Mouse (Mus musculus): ENCODE data around the gene Dyrk1b. TPM values are rescaled to one million over a fixed set of nuclear protein-coding genes. Genes with fewer than 3 reads are reported as not detected.
"Not testable (repeated sequence)": the region's sequence is repeated elsewhere in the genome, so short reads cannot be mapped to it uniquely, and the experiment has no call there.

The Dyrk1b gene
- 14.0 and 14.3 TPM in 2 replicates for polyA plus RNA-seq (2015; fragmentation: Nextera tagmentation; extraction: Ambion mirVana)

DNA sequence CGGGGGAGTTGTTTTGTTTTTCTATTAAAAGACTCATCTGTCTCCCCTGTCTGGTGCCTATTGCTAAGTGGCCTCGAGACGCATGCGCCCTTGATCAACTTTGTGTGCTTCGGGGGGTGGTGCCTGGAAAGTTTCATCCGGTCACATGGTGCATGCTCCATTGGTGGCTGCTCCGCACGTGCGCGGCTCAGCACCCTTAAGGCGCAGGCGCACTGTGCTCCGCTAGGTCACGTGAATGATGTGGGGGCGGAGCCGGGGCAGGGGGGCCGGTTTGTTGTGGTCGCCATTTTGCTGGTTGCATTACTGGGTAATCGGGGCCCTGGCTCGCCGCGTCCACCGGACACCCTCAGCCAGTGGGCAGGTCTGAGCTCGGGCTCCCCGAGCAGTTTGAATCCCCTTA, at the start of gene Dyrk1b:
Gene Dyrk1b (plus strand): TSS at position 242 of the 400 bp plus-strand sequence.
- ATAC-seq: peak; percentile 92
- H3K27me3 ChIP-seq: no peaks in the 10 kb centered on the region
- no peaks in the 10 kb centered on the region for H3K9me3 ChIP-seq (replicated peaks)
- peaks cover 13% of the 10 kb centered on the region for H3K4me1 ChIP-seq
- under 1% methylated on average over 25 of the region's 25 CpGs for WGBS
- peak within 1 kb of the TSS; percentile 96 for H3K27ac ChIP-seq
- H3K36me3 ChIP-seq (ENCODE audit: poor library complexity, severe bottlenecking): peaks cover 70% of the 10 kb centered on the region
- peak within 1 kb of the TSS; percentile 99 for H3K4me3 ChIP-seq
- peak within 1 kb of the TSS; percentile 94 for H3K9ac ChIP-seq
- peak within 1 kb of the TSS; percentile 88 for H3K4me2 ChIP-seq

DNA sequence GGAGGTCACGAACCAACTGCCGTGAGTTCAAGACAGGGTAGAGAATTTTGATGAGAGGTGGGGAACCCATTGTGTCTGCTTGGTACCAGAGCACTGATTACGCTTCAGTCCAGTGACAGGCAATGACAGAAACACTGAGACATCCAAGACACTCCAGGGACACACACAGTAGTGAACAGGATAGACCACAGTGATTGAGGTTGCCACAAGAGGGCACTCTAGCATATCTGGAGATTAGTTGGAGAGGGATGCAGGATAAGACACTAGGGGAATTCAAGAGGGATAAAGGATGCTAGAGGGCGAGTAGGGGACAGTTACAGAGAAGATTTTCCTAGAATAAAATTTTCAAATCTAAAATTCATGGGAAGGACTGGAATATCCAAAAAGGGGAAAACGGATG, 41.7 kb upstream of the Dyrk1b start:
- no peak overlapping the region for H3K4me2 ChIP-seq
- H3K4me1 ChIP-seq: no peaks in the 10 kb centered on the region
- H3K9me3 ChIP-seq (replicated peaks): no peaks in the 10 kb centered on the region
- ATAC-seq: no peak
- H3K27me3 ChIP-seq: no peaks in the 10 kb centered on the region
- no peak overlapping the region for H3K9ac ChIP-seq
- H3K4me3 ChIP-seq: no peak overlapping the region
- no peaks in the 10 kb centered on the region for H3K36me3 ChIP-seq (ENCODE audit: poor library complexity, severe bottlenecking)
- WGBS: 64% methylated on average over 5 of the region's 5 CpGs
- H3K27ac ChIP-seq: no peak overlapping the region

DNA sequence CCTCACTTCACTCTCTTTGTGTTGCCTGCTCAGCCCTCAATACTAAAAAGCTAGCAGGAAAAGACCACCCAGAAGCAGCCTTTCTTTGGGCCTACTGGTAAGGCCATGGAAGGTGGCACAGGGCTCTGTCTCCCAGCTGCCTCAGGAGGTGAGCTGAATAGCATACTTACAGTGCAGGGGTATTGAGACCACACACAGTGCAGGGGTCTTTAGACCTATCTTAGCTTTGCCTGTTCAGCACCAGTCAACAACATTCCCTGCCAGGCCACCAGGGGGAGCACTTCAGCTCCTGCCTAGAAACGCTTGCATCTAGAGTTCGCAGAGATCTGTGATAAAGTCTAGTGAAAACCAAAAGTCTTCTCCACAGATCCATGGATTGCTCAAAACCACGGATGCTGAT, 31.0 kb upstream of the Dyrk1b start:
- Histone ChIP-seq H3K36me3 (ENCODE audit: poor library complexity, severe bottlenecking) (no peaks in the 10 kb centered on the region), H3K4me1 (peaks cover 8% of the 10 kb centered on the region; the same call in 1 of the 2 replicates), H3K4me2 (no peak overlapping the region), H3K4me3 (no peak overlapping the region), H3K9me3 (replicated peaks) (no peaks in the 10 kb centered on the region), H3K27ac (no peak overlapping the region), H3K27me3 (peaks cover 10% of the 10 kb centered on the region), H3K9ac (no peak overlapping the region)
- peak; percentile 61; the same call in 1 of the 2 replicates for ATAC-seq
- WGBS: 21% methylated on average over 3 of the region's 3 CpGs

DNA sequence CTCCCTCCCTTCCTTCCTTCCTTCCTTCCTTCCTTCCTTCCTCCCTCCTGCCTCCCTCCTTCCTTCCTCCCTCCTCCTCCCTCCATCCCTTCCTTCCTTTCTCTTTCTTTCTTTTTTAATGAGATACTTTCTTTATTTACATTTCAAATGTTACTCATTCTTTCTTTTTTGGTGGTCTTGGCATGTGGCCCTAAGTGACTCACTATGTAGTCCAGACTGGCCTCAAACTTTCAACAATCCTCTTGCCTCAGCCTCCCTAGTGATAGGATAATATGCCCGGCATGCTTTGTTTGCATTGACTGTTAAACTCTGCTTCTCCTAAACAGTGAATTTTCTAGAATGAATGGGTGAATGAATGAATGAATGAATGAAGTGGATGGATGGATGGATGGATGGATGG, 29.4 kb upstream of the Dyrk1b start:
- H3K4me1 ChIP-seq: peaks cover 8% of the 10 kb centered on the region; the same call in 1 of the 2 replicates
- ATAC-seq: no peak
- 94% methylated on average over 1 of the region's 1 CpGs for WGBS
- H3K27ac ChIP-seq: no peak overlapping the region
- H3K9me3 ChIP-seq (replicated peaks): no peaks in the 10 kb centered on the region
- no peak overlapping the region for H3K4me2 ChIP-seq
- H3K27me3 ChIP-seq: peaks cover 10% of the 10 kb centered on the region
- no peak overlapping the region for H3K9ac ChIP-seq
- H3K4me3 ChIP-seq: no peak overlapping the region
- H3K36me3 ChIP-seq (ENCODE audit: poor library complexity, severe bottlenecking): no peaks in the 10 kb centered on the region

DNA sequence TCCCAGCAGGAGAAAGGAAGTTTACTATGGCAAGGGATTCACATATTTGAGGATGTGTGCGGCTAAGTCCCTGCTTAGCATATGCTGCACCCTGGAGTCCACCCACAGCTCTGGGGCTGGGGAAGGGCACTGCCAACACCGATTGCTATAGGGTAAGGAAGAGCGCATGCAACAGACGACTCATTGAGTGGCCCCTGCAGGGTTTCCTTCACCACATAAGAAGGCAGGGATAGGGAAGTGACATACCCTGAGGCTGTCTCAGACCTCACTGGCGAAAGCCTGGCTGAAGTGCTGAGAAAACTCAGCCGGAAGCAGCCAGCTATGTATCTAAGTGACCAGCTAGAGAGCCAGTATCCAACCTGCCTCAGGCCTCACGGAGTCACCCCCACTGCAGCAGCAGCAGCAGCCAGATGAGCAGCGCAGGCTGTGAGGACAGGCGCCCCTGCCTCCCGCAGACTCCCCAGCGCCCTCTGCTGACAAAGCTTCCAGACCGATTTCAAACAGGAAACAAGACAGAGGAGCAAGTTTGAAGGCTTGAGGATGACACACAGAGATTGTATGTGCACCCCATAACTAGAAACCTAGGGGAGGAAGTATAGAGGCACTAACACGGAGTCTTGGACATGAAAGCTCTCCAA, 27.6 kb upstream of the Dyrk1b start:
- H3K9me3 ChIP-seq (replicated peaks): no peaks in the 10 kb centered on the region
- no peak overlapping the region for H3K27ac ChIP-seq
- H3K27me3 ChIP-seq: peaks cover 10% of the 10 kb centered on the region
- no peak for ATAC-seq
- H3K9ac ChIP-seq: peak overlapping the region; percentile 26
- no peak overlapping the region for H3K4me2 ChIP-seq
- no peaks in the 10 kb centered on the region for H3K36me3 ChIP-seq (ENCODE audit: poor library complexity, severe bottlenecking)
- WGBS: 19% methylated on average over 13 of the region's 13 CpGs
- peaks cover 8% of the 10 kb centered on the region; the same call in 1 of the 2 replicates for H3K4me1 ChIP-seq
- no peak overlapping the region for H3K4me3 ChIP-seq

DNA sequence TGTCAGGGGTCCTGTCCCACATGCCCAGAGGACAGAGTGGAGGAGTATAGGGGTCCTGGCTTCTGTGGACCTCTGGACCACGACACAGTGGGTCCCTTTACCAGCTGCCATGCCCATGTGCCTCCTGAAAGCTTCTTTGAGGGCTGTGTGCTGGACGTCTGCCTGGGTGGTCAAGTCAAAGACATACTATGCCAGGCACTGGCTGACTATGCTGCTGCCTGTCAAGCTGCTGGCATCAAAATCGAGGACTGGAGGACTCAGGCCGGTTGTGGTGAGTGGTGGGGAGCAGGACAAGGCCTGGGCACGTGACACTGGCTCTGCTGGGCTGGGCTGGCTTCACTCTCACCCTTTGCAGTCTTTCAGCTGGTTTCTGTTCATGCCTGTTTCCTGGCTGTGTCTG, 25.7 kb upstream of the Dyrk1b start:
- not testable (repeated sequence) for H3K9ac ChIP-seq; H3K4me1 ChIP-seq; H3K36me3 ChIP-seq (ENCODE audit: poor library complexity, severe bottlenecking); H3K9me3 ChIP-seq (replicated peaks); H3K4me2 ChIP-seq; H3K27me3 ChIP-seq; H3K4me3 ChIP-seq; H3K27ac ChIP-seq; ATAC-seq
- 33% methylated on average over 5 of the region's 5 CpGs for WGBS

DNA sequence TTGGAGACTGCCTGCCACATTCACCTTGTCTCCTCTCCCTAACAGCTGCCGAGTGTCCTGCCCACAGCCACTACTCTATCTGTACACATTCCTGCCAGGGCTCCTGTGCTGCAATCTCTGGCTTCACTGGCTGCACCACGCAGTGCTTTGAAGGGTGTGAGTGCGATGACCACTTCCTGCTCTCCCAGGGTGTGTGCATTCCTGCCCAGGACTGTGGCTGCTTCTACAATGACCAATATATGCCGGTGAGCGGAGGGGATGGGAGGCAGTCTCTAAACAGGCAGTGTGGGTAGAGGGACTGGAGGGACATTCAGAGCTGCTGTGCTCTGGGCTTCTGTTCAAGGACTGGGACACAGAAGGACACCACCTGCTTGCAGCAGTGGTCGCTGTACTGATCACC, 20.0 kb upstream of the Dyrk1b start:
- no peak overlapping the region for H3K4me2 ChIP-seq
- WGBS: 72% methylated on average over 6 of the region's 6 CpGs
- ATAC-seq: no peak
- no peak overlapping the region for H3K27ac ChIP-seq
- no peak overlapping the region for H3K4me3 ChIP-seq
- no peaks in the 10 kb centered on the region for H3K4me1 ChIP-seq
- H3K9me3 ChIP-seq (replicated peaks): no peaks in the 10 kb centered on the region
- no peaks in the 10 kb centered on the region for H3K36me3 ChIP-seq (ENCODE audit: poor library complexity, severe bottlenecking)
- H3K27me3 ChIP-seq: no peaks in the 10 kb centered on the region
- H3K9ac ChIP-seq: no peak overlapping the region

DNA sequence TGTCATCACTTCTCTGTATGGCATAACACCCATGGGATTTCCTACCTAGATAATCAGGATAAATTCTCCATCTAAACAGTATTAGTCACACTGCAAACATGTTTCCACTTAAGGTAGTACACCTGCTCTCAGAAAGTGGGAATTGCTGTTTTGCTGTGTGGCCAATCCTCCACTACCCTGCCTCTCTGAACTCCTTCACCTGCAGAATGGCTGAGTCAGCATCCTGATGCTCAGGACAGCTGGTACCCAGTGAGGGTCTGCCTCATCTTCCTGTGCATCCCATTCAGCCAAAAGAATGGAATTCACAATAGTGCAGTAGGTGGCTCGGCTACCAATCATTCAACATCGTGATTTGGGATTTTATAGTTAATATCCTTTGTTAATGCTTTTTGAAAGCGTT, 19.4 kb upstream of the Dyrk1b start:
- Histone ChIP-seq H3K27ac (no peak overlapping the region), H3K9ac (no peak overlapping the region), H3K9me3 (replicated peaks) (no peaks in the 10 kb centered on the region), H3K4me3 (no peak overlapping the region), H3K36me3 (ENCODE audit: poor library complexity, severe bottlenecking) (no peaks in the 10 kb centered on the region), H3K4me1 (no peaks in the 10 kb centered on the region), H3K27me3 (no peaks in the 10 kb centered on the region), H3K4me2 (no peak overlapping the region)
- ATAC-seq: no peak
- 75% methylated on average over 3 of the region's 3 CpGs for WGBS

DNA sequence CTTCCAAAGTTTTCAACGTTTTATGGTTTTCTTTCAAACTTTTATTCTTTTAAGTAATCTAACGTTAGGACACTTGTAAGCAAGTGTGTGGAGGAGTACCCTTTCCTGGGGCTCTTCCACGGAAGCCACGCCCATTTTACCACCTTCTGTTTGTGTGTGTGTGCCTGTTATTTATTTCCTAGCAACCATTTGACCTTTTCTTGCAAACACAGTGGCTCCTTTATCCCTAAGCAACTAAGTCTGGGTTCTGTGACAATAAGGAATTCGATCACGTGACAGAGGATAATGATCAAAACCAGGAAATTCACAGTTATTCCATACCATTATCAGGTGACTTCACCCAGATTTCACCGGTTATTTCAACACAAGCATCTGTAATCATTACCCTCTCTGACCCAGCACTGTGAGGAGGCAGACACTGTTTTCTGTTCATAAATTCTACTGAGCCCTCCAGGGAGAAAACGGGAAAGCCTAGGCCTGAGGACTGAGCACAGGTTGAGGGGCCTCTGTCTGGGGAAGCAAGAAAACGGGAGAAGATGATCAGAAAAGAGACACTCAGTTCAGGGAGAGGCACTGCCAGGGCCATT, 18.0 kb upstream of the Dyrk1b start:
- H3K4me2 ChIP-seq: no peak overlapping the region

DNA sequence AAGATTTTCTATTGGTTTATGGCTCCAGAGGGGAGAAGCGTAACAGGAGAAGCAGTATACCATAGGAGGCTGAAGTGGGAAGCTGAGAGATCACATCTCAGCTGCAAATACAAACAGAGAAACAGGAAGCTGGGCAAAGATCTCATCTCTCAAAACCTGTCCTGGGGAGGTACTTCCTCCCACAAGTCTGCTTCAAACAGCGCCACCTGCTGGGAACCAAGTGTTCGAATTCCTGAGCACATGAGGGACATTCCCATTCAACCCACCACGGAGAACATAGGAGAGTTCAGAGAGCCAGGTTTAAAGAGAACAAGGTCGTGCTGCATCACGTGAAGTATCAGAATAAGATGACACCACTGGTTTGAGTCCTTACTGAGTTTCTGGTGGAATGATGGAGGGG, 13.9 kb upstream of the Dyrk1b start:
- Histone ChIP-seq H3K9ac (no peak overlapping the region), H3K4me1 (peaks cover 18% of the 10 kb centered on the region), H3K4me2 (no peak overlapping the region), H3K36me3 (ENCODE audit: poor library complexity, severe bottlenecking) (no peaks in the 10 kb centered on the region), H3K4me3 (no peak overlapping the region), H3K27ac (no peak overlapping the region), H3K27me3 (no peaks in the 10 kb centered on the region), H3K9me3 (replicated peaks) (no peaks in the 10 kb centered on the region)
- WGBS: 83% methylated on average over 6 of the region's 6 CpGs
- no peak for ATAC-seq

More for the DNA sequence above, 18.0 kb upstream of the Dyrk1b start:
- no peaks in the 10 kb centered on the region for H3K27me3 ChIP-seq
- H3K4me3 ChIP-seq: no peak overlapping the region
- H3K36me3 ChIP-seq (ENCODE audit: poor library complexity, severe bottlenecking): no peaks in the 10 kb centered on the region
- no peaks in the 10 kb centered on the region for H3K9me3 ChIP-seq (replicated peaks)
- H3K27ac ChIP-seq: no peak overlapping the region
- 61% methylated on average over 9 of the region's 9 CpGs for WGBS
- no peak overlapping the region for H3K9ac ChIP-seq
- ATAC-seq: no peak
- H3K4me1 ChIP-seq: no peaks in the 10 kb centered on the region

DNA sequence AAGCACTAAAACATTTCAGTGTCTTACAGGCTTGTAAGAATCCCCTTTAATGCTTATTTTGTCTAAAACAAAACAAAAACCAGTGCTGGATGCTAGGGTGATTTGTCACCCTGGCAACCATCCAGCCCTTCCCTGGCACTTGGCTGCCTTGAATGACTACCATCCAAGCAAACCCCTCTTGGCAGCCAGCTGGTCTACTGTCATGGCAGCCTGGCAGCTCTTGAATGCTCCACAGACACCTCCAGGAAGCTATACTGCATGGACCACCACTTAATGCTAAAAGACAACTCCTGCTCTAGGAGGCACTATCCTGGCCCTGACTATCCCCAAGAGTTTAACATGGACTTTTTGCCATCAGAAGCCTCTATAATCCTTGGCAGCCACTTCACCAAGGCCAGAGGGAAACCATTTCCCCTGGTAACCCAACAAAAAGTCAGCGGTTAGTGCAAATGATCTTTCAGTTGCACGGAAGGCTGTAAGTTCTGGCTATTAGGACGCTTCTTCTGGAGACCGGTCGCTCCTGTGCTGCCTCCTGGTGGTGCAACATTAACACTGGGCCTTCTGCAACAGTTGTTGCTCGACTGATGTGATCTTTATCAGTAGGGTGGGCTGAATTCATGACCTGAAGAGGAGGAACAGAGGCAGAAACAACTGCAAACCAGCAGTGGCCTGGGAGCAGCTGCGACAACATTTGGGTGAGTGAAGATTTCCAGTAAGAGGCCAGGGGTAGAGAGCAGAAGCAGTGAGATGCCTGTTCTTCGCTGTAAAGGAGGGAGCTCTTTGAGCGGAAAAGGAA, 10.8 kb upstream of the Dyrk1b start:
- WGBS: 9% methylated on average over 9 of the region's 9 CpGs
- Histone ChIP-seq H3K4me3 (peak overlapping the region; percentile 83), H3K4me1 (peaks cover 36% of the 10 kb centered on the region), H3K4me2 (peak overlapping the region; percentile 80), H3K27ac (peak overlapping the region; percentile 58), H3K9me3 (replicated peaks) (no peaks in the 10 kb centered on the region), H3K36me3 (ENCODE audit: poor library complexity, severe bottlenecking) (no peaks in the 10 kb centered on the region), H3K9ac (peak overlapping the region; percentile 81), H3K27me3 (no peaks in the 10 kb centered on the region)
- no peak for ATAC-seq

Measured in forebrain, embryonic 13.5 days (tissue).